Mouse (Mus musculus) adrenal gland, adult 8-10 months (tissue): Measurements from ENCODE around the gene Magi1. TPM values are rescaled to one million over a fixed set of nuclear protein-coding genes. Genes with fewer than 3 reads are reported as not detected.

Source experiments
- DNase-seq: peaks from one replicate; pipeline ENCODE4 v3.0.0; 2022
- total RNA-seq, 4 experiments: library from RNA; stranded (reverse); gene quantifications; 2 replicates each; pipeline ENCODE4 v1.2.4; 2022

Gene Magi1
- total RNA-seq, 4 experiments from 2014 or later: 16.5 to 69.9 (median 38.8) TPM

DNA sequence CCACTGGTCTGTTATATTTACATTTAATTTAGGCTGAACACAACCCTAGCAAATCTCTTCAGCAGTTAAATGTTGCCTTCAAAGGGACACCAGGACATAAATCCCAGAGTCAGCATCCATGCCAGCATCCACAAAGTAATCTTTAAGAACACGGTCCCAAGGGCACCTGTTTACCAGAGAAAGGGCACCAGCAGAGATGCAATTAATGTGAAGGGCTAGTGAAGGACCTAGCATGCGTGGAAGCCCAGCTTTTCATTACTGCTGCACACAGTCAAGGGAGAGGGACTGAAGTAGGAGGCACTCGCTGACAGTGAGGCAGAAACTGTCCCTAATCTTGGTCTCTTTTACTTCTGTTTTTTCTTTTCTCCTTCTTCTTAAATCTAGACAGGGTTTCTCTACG is 406.4 kb downstream of the Magi1 start:
- no peak for DNase-seq

DNA sequence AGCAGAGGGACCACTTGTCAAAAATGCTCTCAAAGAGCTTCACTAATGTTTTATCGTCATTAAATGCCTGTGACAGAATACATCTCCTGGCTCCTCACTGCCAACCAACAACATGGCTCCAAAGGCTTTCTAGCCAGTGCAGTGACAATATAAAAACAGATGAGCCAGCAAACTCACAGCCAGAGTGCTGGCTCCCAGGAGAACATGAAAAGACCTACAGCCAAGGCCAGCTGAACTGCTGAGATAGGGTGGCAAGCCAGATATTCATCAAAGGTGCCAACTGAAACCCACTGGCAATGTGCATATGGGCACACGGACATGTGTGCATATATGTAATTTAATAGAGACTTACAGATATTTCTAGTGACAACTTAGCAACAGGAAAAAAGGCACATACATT is 408.8 kb downstream of the Magi1 start:
- no peak for DNase-seq

DNA sequence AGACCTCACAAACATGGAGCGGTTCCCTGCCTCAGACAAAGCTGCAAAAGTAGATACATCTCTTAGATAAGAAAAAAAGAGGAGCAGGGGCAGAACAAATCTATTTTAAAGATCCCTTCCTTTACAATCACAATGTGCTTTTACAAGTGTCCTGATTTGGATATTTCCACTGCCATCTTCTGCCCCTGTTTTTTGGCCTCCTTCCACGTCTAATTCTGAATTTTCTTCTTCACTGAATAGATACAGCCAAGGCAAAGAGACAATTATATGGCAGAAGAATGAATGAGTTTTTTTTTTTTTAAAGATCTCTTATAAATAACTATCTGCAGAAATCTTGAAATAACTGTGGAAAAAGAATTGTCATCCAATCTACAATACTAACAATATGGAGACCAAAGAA is 409.3 kb downstream of the Magi1 start:
- DNase-seq: no peak

DNA sequence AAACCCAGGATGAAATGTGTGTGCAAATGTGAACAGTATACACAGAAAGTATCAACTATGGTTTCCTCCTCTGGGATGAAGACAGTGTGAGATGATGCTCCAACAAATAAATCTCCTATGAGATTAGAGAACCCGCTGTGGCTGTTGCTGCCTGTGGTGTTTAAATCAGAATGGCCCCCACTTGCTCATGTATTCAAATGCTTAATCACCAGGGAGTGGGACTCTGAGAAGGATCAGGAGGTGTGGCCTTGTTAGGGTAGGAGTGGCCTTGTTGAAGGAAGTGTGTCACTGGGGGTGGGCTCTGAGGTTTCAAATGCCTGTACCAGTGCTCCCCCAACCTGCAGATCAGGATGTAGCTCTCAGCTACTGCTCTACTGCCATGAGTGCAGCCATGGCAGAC is 410.2 kb downstream of the Magi1 start:
- no peak for DNase-seq

DNA sequence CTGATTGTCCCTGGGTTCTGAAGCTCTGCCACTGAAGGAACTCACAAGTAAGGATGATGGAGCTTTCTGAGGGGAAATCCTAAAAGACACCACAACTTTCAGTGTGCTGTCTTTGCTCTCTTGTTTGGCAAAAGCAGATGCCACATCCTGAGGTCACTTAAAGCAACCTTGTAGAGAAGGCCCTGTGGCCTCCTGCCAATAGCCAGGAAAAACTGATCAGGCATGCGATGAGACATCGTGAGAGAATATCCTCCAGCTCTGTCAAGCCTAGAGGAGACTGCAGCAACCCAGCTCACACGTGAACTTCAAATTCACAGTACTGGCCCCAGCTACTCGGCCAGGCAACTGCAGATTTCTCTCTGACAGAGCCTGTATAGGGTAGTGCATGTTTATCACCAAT is 412.2 kb downstream of the Magi1 start:
- peak; percentile 75 for DNase-seq

DNA sequence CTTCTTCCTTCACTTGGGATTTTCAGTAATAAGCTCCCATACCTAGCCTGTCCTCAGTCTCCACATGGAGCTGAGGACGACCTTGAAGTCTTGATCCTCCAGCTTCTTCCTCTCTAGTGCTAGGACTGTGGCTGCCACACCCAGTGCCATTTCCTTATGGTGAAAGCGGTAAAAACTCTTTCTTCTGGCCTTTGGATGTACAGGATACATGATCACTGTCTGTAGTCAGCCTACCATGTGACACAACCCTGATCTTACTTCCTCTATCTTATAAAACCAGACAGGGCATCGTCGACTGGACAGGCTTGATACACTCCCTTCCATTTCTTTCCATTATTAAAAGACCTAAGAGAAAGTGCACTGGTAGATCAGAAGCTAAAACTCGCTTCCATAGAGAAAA is 413.7 kb downstream of the Magi1 start:
- DNase-seq: no peak

DNA sequence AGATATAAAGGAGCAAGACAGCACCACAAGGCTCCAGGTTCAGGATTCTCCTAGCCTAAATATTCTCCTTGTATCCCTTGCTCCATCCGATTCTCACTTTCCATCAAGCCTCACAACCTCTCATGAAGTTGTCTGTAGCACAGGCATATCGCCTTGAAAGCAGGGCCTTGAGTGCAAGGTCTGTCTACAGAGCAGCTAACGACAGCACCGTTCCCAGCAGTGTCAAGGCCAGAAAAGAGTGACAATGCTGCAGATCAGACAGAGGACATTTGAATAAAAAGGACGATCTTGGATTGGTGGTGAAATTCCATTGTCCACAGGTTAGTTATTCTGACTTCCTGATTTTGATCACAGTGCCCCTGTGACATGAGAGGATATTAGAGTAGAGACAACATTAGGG is 421.5 kb downstream of the Magi1 start:
- peak; percentile 67 for DNase-seq

DNA sequence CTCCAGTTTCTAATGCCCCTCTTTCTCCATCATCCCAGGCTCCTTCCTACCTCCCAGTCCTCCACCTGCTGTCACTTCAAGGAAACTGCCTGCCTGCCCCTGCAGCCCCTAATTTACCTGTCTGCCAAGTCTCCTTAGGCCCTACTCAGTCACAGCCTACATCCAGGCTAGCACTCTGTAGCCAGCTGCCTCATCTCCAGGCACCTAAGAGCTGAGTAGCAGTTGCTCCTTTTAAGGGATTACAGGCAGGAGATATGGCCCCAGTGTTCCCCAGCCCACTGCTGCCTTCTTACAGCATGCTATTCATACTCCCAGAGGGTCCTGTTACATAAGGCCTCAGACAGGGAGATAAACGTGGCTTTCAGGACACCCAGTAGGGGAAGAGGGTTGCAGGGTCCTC is 426.9 kb downstream of the Magi1 start:
- no peak for DNase-seq

DNA sequence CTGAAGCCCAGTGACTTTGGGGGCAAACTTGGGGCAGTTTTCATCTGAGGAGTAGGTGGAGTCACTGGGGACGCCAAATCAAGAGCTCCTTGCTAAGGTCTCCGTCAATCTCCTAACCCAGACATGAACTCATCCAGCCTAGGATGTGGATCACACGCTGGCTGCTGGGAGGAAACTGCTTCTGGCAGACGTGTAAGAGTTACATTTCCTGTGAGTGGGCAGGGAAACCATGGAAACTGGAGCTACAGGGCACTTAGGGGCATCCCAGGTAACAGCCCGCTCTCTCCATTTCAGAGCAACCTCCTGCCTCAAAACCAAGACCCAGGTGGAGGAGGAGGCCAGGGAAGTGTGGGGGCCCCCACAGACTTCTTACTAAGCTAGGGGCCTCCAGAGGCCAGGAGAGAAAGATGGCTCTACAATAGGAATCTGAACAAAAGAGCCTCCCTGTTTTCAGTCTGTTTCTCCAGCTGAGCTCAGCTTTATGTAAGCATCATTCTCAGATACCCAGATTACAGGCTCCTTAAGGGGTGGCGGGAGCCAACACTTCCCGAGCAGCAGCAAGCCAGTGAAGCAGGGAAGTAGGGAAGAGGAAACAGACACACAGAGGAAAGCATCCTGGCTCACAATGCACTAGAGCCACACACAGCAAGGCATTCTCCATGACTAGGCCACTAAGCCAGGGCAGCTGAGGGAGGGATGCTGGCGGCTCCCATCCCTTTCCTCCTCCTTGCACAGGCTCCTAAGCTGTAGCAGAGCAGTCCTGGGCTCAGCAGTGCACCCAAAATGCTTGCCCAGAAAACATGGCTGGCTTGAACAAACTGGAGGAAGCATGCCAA is 427.7 kb downstream of the Magi1 start:
- DNase-seq: no peak

DNA sequence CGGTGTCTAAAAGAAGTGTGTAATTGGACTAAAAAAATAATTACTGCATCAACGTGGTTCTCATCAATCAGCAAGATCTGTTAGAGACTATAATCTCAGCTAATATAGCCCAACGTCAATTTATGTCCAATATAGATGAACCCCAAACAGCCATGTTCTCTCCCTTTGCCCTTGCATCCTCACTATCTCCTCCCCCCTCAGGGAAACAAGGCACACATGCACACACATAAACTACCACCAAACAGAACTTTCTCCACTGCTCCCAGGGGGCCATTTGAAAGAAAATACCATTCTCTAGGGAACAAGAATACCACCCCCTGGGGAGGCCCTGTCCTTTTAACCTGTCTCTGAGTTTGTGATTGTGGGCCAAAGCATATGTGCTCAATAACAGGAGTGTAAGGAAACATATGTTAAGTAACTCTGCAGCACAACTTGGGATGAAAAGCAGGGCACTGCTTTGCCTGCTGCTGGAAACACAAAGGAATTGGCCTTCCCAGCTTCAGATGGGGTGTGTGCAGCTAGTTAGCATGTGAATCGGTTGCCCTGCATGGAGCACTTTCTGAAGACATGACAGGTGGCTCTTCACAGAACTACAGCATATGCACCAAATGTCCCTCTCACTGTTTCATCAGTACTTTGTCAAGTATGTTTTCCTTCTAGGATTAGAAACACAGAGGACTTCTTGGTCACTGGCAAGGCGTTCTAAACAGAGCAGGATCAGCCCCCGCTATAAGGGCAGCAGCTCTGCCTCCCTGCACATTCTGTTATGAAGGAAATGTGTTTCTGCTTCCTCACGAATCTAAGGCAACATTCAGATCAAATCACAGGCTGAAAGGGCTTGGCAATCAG is 434.6 kb downstream of the Magi1 start:
- no peak for DNase-seq

DNA sequence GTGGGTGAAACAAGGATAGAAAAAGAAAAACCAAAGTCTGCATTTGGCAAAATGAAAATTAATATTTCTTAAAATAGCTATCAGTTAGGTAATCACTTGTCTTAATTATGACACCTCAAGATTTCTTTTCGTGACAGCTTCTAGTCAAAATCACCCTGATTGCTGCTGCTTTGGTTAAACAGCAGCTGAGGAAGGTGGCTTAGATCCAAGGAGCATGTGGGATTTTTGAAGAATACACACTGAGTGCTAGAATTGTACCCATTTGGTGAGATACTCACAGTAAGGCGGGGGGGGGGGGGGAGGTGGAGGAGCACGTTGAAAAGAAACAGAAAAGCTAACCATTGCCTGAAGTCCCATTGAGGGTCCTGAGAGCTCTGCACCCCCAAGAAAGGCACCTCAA is 438.2 kb downstream of the Magi1 start:
- no peak for DNase-seq

DNA sequence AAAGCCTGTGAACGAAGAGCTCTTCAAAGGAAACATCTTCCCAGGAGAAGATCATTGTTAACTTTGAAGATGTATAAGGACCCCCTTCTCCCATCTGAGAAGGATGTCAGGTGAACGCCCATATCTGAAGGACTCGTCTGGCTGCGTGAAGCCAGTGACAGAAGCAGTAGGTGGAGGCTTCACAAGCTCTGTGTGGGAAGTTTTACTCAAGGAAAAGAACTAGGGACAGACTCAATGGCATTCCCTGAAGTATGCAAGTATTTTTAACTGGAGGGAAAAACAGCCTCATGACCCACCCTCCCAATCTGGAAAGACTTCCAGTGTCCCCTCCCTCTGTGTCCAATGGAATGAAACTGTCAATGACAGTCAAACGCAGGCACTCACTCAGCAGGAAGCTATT is 438.6 kb downstream of the Magi1 start:
- no peak for DNase-seq

DNA sequence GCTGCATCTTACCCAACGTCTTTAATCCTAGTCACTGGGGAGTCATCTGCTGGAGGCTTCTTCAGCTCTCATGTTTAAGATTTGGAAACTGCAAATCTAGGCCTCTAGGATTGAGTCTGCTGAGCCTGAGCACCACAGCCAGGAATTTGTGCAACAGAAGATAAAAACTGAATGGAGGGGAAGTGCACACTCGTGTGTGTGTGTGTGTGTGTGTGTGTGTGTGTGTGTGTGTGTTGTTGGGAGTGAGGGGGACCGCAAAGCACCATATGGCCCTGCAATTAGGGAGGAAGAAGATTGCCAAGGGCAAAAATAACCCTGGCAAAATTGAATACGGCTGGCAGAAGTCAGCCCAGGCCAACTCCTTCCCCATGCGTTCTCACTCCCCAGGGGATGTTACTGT is 439.1 kb downstream of the Magi1 start:
- DNase-seq: no peak

DNA sequence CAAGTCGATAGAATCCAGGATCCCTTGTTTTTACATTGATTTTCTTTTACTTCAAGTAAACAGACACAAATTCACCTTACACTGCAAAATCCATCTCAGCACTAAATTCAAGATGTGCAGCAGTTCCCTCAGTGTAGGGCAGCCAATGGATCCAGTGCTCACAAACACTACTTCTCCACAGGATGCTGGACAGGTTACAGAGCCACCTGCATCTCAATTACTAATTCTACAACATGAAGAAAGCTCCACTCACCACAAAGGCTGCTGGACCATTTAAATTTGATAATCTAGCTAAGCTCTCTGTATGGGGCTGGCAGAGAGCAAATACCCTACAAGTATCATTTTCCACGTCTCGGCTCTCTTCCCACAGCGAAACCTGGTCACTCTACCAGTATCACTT is 445.3 kb downstream of the Magi1 start:
- no peak for DNase-seq

DNA sequence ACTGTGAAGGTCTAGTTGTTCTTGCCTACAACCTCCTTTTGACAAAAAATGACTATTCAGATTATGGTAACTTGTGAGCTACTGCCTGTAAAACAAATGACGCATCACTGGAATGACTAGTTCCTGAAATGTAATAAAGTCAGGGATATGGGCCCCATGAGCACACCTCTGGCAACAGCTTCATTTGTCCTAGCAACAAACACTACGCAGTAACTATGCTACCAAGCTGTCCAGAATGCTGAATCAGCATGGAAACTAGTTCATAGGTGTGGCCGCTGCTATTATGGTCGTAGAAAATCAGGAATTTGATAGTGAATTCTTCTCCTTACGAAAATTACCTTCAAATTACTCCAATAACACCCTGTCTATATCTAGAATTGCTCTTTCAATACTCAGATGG is 447.1 kb downstream of the Magi1 start:
- DNase-seq: no peak

DNA sequence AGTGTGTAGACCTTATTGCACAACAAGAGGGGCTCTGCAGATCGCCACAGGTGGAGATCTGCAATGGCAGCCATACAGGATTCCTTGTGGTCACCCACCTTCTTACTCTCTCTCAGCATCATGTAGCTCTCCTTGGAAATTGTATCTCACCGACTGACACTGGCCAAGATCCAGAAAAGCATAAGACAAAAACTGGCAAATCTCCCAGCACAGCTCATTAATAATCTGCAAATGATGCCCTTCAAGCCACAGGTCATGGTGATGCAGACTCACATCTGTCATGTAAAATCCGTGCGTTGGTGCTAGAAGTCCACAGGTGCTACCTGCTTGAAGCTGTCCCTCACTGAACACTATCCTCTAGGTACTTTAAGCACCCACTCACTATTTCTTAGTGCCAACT is 448.5 kb downstream of the Magi1 start:
- peak; percentile 5 for DNase-seq

DNA sequence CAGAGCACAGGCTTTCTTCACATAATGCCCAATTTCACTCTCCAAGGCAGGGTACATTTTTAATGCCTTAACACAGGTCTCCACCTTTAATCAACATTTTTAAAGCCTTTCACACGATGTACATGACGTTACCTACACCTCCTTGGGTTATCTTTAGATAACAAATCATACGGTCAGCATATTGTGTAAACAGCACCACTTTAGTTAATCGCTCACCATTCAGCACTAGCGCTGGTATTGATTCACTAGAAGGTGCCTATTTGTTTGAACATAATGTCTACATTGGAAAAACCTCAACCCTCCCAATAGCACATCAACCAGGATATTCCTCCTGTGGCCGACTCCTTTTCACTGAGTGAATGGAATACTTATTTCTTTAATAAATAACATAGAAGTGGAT is 455.5 kb downstream of the Magi1 start:
- no peak for DNase-seq

DNA sequence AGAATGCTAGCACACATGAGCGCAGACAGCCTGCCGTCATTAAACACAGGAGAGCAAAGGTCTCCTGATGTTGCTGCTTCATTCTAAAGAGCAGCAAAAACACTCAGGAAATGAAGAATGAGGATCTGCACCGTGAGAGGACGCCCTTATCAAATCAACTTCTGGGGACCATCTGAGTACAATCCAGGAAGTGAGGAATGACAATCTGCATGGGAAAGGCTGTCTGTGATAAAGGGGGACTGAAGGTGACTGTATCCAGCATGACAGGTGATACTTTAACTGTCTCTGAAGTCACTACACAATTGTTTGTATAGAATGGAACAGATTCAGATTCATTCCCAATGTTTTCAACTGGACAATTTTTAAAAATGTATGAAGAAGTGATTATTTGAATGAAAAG is 456.8 kb downstream of the Magi1 start:
- DNase-seq: no peak

DNA sequence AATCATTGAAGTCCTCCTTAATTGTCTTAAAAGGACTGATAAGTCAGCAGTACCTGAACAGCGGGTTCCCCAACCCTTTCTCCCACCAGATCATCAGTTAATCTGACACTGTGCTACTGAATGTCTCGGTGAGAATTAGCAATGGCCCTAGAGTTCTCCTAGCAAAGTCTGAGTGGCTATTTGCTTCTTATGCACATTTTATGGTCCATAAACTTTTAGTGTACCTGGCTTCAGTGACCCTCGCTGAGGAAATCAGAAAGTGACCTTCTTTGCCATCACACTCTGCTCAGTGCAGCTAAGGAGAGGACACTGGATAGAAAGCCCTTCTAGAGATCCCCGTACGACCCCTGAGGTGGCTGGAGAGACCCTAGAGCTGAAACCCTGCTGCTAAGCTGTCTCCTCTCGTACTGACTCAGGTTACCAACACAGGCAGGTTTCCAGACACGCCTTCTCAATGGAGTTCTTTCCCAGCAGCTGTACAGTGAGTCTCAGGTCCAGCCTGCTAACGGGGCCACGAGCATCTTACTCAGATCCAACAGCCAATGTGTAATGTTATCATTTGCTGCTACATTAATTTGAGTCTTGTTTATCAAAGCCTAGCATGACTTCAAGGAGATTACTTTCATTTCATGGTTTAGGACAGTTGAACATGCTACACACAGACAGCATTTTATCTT is 461.4 kb downstream of the Magi1 start:
- no peak for DNase-seq

DNA sequence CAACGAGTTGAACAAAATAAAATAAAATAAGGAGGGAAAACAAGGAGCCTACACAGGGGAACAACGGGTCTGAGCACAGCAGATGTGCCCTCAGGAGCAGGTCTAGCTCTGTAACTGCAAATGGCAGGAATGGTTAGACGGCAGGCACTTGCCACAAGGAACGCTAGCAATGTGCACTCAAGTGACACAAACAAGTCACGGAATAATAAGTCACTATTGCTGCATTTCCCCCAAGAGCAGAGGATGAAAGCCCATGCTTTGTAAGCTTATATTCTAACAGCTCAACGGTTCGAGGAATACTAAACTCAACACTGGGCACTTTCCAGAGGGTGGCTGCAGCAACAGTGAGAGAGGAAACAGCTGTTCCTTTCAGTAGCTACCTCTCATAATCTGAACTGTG is 462.2 kb downstream of the Magi1 start:
- no peak for DNase-seq

DNA sequence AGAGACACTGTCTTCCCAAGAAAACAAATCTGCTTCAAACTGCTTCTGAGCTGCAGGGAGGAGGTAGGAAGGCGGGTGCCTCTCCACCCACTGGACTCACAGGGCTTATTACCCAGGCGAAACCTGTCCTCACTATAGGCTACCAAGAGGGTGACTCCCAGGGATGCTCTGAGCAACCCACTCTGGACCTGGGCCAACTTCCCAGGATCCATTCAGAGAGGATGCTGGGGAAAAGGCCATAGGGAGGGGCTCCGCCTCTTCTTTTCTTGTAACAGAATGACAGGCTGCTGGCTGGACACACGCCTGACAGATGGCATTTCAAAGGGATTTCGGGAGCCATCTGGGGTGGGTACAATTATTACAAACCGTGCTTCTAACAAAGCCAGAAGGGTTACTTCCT is 463.8 kb downstream of the Magi1 start:
- DNase-seq: no peak

DNA sequence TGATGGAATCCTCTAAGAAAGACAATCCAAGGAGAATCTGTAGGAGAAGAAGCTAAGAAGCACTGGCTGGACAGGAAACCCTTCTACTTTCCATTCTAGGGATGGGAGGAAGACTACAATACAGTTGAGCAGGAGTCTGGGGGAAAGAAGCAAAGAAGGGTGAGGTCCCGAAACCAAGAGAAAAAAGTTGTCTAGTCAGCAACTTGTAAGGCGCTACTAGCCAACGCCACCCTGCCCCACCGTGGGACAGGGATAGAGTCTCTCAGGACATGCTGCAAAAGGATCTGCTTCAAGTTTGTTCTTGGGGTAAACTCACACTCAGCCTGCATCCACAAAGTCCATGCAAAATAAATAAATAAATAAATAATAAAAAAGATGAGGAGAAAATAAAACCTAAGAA is 464.4 kb downstream of the Magi1 start:
- DNase-seq: no peak

DNA sequence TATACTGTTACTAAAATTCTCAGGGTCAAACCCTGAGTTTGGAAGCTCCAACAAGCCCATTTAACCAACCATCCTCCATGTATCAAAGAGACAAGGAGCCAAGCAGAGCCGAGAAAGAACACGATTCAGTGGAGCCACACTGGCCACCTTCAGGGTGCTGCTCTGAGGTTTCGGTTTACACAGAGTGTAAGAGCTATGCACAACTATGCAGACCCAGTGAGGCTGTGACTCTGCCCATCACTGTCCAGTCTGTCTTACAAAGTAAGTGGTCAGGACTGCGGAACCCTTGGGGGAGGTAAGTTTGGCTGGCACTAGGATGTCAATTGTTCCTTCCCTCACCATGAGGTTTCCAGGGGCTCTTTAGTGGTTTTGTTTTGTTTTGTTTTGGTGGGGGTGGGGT is 465.2 kb downstream of the Magi1 start:
- DNase-seq: no peak
